Mouse (Mus musculus): ENCODE data around the gene Rab37.

Gene Rab37

DNA sequence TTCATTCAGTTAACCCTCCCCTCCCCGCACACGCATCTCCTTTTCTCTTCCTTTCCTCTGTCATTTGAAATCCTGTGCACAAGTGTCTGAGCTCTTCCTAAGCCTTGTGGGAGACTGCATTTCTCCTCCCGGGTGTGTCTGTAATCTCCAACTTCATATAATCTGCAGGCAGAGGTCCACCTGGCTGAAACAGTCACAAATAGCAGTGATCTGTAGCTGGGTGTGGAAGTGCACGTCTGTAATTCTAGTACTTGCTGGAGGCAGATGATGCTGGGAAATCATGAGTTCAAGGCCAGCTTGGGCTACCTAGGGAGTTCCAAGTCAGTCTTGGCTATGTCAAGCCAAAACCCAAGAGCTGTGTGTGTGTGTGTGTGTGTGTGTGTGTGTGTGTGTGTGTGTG is 909 bp downstream of the Rab37 start:
- TF ChIP-seq CTCF (conservative IDR thresholded peaks at IDR 0.05; ENCODE audit: low read length) (no peak), NANOG (IDR thresholded peaks at IDR 0.05; ENCODE audit: borderline replicate concordance, low read length) (no peak), POU5F1 (IDR thresholded peaks at IDR 0.05; ENCODE audit: borderline replicate concordance, low read length) (no peak)
- peaks cover 31% of the 10 kb centered on the region for H3K27me3 ChIP-seq (ENCODE audit: insufficient read depth, low read length)
- H3K9me3 ChIP-seq (ENCODE audit: low read length), result peaks cover 9% of the 10 kb centered on the region; the same call in 1 of the 2 replicates
- H3K4me3 ChIP-seq (replicated peaks; ENCODE audit: low read length), result peak overlapping the region; percentile 73
- peaks cover 36% of the 10 kb centered on the region for H3K4me1 ChIP-seq (replicated peaks; ENCODE audit: low read depth, low read length)
- H3K36me3 ChIP-seq (ENCODE audit: insufficient read depth, low read length), result no peaks in the 10 kb centered on the region; the same call in 1 of the 2 replicates

DNA sequence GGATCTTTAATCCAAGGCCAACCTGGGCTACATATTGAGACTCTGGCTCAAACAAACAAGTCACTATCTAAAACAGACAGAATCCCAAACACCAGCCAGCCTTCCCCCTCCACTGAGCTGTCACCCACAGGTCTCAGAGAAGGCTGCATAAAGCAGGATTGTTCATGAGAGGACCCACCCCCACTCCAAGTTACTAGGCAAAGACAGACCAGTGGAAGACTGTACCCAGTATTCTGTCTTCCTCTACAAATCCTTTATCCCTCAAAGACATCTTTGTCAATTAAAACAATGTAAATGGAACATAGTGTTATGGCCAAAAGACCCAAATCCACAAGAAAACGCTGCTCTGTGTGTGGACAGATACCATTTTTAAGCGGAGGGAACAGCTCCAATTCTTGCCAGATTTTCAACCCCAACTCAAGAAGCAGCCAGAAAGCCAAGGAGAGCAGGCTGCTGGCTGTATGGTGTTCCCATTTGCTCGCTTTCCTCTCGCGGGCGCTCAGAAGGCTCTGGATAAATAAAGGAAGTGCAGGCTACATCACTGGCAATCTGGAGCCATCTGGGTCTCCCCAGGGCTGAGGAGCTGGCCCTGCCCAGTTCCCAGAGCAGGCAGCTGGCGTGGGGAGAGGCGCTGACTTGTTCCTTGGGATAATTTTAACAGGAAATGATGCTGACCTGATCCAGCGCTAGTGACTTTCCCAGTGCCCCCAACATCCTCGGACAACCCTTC is 7.1 kb downstream of the Rab37 start:
- peaks cover 66% of the 10 kb centered on the region for H3K4me1 ChIP-seq (replicated peaks; ENCODE audit: low read depth, low read length)
- peaks cover 2% of the 10 kb centered on the region; the same call in 1 of the 2 replicates for H3K9me3 ChIP-seq (ENCODE audit: low read length)
- TF ChIP-seq NANOG (IDR thresholded peaks at IDR 0.05; ENCODE audit: borderline replicate concordance, low read length) (no peak), POU5F1 (IDR thresholded peaks at IDR 0.05; ENCODE audit: borderline replicate concordance, low read length) (no peak), CTCF (conservative IDR thresholded peaks at IDR 0.05; ENCODE audit: low read length) (no peak)
- no peaks in the 10 kb centered on the region for H3K27me3 ChIP-seq (ENCODE audit: insufficient read depth, low read length)
- H3K4me3 ChIP-seq (replicated peaks; ENCODE audit: low read length), result no peak overlapping the region
- H3K36me3 ChIP-seq (ENCODE audit: insufficient read depth, low read length), result peaks cover 10% of the 10 kb centered on the region

DNA sequence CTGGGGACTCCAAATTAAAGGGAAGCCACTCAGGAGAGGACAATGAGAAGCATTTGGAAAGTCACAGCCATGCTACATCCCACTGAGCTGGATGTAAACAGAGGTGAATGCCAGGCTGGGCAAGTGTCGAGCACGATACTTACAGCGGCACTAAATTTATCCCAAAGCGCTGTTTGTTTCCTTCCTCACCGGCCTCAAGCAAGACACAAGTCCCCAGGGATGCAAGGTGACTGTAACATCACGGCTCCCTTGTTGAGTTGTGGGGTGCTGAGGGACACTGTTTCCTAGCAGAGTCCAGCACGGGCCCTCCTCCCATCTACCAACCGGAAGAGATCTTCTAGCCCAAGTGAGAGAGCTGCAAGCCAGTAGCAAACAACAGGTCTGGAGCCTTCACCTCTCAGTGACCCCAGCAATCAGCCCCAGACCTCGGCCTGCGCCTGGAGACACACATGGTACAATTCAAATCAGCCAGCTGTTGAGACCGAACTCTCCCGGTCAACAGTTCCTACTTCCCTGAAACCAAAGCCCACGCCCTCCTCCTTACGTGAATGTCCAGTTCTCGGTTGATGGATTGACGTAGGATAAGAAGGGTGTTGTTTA is 8.1 kb downstream of the Rab37 start:
- TF ChIP-seq NANOG (IDR thresholded peaks at IDR 0.05; ENCODE audit: borderline replicate concordance, low read length) (no peak), CTCF (conservative IDR thresholded peaks at IDR 0.05; ENCODE audit: low read length) (no peak), POU5F1 (IDR thresholded peaks at IDR 0.05; ENCODE audit: borderline replicate concordance, low read length) (no peak)
- Histone ChIP-seq H3K9me3 (ENCODE audit: low read length) (no peaks in the 10 kb centered on the region), H3K4me3 (replicated peaks; ENCODE audit: low read length) (no peak overlapping the region), H3K27me3 (ENCODE audit: insufficient read depth, low read length) (no peaks in the 10 kb centered on the region), H3K36me3 (ENCODE audit: insufficient read depth, low read length) (peaks cover 10% of the 10 kb centered on the region), H3K4me1 (replicated peaks; ENCODE audit: low read depth, low read length) (peaks cover 71% of the 10 kb centered on the region)

DNA sequence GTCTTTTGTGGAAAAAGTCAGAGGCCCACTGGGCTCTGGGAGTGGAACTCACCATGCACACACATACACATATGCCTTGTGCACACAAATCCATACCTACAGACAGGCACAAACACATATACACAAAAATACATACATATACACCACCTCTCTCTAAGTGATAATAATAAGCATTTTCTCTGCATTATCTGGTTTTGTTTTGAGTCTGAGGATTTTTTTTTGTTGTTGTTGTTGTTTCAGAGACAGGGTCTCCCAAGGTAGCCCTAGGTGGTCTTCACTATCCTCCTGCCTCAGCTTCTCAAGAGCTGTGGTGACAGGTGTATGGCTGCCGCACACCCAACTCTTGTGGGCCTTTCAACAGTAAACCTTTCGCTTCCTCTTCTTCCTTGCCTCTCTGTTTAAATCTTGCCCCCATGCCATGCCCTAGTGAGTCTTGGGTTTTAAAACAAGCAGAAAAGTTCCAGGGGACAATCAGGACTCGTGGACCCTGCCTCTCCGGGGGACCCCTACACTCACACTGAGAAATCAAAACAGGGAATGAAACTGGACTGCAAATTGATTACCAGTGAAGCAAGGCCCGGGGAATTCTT is 8.9 kb downstream of the Rab37 start:
- no peaks in the 10 kb centered on the region for H3K9me3 ChIP-seq (ENCODE audit: low read length)
- H3K36me3 ChIP-seq (ENCODE audit: insufficient read depth, low read length), result peaks cover 10% of the 10 kb centered on the region
- TF ChIP-seq NANOG (IDR thresholded peaks at IDR 0.05; ENCODE audit: borderline replicate concordance, low read length) (no peak), CTCF (conservative IDR thresholded peaks at IDR 0.05; ENCODE audit: low read length) (no peak), POU5F1 (IDR thresholded peaks at IDR 0.05; ENCODE audit: borderline replicate concordance, low read length) (no peak)
- no peak overlapping the region for H3K4me3 ChIP-seq (replicated peaks; ENCODE audit: low read length)
- peaks cover 78% of the 10 kb centered on the region for H3K4me1 ChIP-seq (replicated peaks; ENCODE audit: low read depth, low read length)
- H3K27me3 ChIP-seq (ENCODE audit: insufficient read depth, low read length), result no peaks in the 10 kb centered on the region

DNA sequence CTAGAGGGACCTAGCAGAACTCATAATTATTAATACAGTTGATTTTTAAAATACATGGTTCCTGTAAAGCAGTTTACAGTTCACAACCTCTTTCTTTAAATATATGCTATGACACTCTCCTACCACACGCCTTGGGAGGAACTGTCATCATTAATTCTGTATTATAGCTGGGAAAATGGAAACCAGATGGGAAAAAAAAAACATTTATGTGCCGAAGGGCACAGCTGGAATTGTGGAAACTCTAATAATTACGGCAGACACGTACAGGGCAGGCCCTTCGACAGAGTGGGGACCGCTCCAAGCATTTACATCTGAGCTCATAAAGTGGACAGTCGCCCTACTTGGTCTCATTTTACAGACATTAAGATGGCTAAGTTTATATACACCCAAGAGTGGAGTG is 9.5 kb downstream of the Rab37 start:
- TF ChIP-seq POU5F1 (IDR thresholded peaks at IDR 0.05; ENCODE audit: borderline replicate concordance, low read length) (no peak), NANOG (IDR thresholded peaks at IDR 0.05; ENCODE audit: borderline replicate concordance, low read length) (no peak), CTCF (conservative IDR thresholded peaks at IDR 0.05; ENCODE audit: low read length) (no peak)
- Histone ChIP-seq H3K9me3 (ENCODE audit: low read length) (no peaks in the 10 kb centered on the region), H3K4me3 (replicated peaks; ENCODE audit: low read length) (peak overlapping the region; percentile 61; the same call in 1 of the 2 replicates), H3K36me3 (ENCODE audit: insufficient read depth, low read length) (peaks cover 10% of the 10 kb centered on the region), H3K4me1 (replicated peaks; ENCODE audit: low read depth, low read length) (peaks cover 83% of the 10 kb centered on the region), H3K27me3 (ENCODE audit: insufficient read depth, low read length) (no peaks in the 10 kb centered on the region)

- TF ChIP-seq POU5F1 (IDR thresholded peaks at IDR 0.05; ENCODE audit: borderline replicate concordance, low read length) (no peak), CTCF (conservative IDR thresholded peaks at IDR 0.05; ENCODE audit: low read length) (no peak), NANOG (IDR thresholded peaks at IDR 0.05; ENCODE audit: borderline replicate concordance, low read length) (no peak)
Observed at GRCm38 (mm10) chr11:115101615-115102051, 10.4 kb downstream of the Rab37 start.

DNA sequence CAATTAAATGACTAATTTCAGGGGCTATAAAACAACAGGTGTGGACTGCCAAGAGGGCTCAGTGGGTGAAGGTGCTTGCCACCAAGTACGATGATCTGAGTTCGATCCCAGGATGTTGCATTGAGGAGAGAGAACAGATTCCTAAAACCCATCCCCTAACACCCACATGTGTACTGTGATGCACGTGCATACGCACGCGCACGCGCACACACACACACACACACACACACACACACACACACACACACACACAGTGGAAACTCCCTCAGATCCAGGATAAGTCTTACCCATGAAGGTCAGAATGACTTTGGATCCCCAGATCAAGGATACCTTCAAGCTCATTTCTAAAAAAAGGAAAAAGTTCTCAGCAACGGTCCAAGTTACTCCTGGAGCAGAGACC is 10.9 kb downstream of the Rab37 start:
- TF ChIP-seq POU5F1 (IDR thresholded peaks at IDR 0.05; ENCODE audit: borderline replicate concordance, low read length), result no peak
- TF ChIP-seq CTCF (conservative IDR thresholded peaks at IDR 0.05; ENCODE audit: low read length), result no peak
- no peak for TF ChIP-seq NANOG (IDR thresholded peaks at IDR 0.05; ENCODE audit: borderline replicate concordance, low read length)
- Histone ChIP-seq H3K4me1 (replicated peaks; ENCODE audit: low read depth, low read length) (peaks cover 71% of the 10 kb centered on the region), H3K36me3 (ENCODE audit: insufficient read depth, low read length) (peaks cover 10% of the 10 kb centered on the region)

More at GRCm38 (mm10) chr11:115101615-115102051, 10.4 kb downstream of the Rab37 start:
- no peaks in the 10 kb centered on the region for H3K27me3 ChIP-seq (ENCODE audit: insufficient read depth, low read length)
- H3K36me3 ChIP-seq (ENCODE audit: insufficient read depth, low read length), result peaks cover 10% of the 10 kb centered on the region
- H3K9me3 ChIP-seq (ENCODE audit: low read length), result no peaks in the 10 kb centered on the region
- H3K4me1 ChIP-seq (replicated peaks; ENCODE audit: low read depth, low read length), result peaks cover 76% of the 10 kb centered on the region
- H3K4me3 ChIP-seq (replicated peaks; ENCODE audit: low read length), result peak overlapping the region; percentile 61

More for the DNA sequence above, 10.9 kb downstream of the Rab37 start:
- peak overlapping the region; percentile 61 for H3K4me3 ChIP-seq (replicated peaks; ENCODE audit: low read length)
- no peaks in the 10 kb centered on the region for H3K27me3 ChIP-seq (ENCODE audit: insufficient read depth, low read length)
- H3K9me3 ChIP-seq (ENCODE audit: low read length), result no peaks in the 10 kb centered on the region

Measured in E14TG2a.4 (cell line).